ENCODE assay signal across 8 mouse cellular contexts in genomic region chr12:55492184-55492898, GRCm38 (mm10). TPM values are rescaled to one million over a fixed set of nuclear protein-coding genes. Genes with fewer than 3 reads are reported as not detected.
DNase-seq lines count a peak whose midpoint lies in the region; ATAC-seq lines count a peak whose summit lies in the region.

TSS of gene Nfkbia (minus strand) at chr12:55492647.

- peak within 1 kb of the TSS; percentile 67 for H3K4me2 ChIP-seq in embryonic facial prominence, embryonic 12.5 days (replicated peaks)
- H3K4me2 ChIP-seq in midbrain, embryonic 12.5 days (replicated peaks), result peak within 1 kb of the TSS; percentile 79

- ATAC-seq in embryonic facial prominence, embryonic 12.5 days (ENCODE audit: insufficient number of reproducible peaks, insufficient read depth, low FRiP score, low TSS enrichment), result peak; percentile 87
- ATAC-seq in midbrain, embryonic 12.5 days (ENCODE audit: low FRiP score, low read depth), result peak; percentile 91

- H3K27ac ChIP-seq in embryonic facial prominence, embryonic 12.5 days, result peak within 1 kb of the TSS; percentile 99
- H3K27ac ChIP-seq in limb, embryonic 10.5 days, result peak within 1 kb of the TSS; percentile 98
- peak within 1 kb of the TSS; percentile 97 for H3K27ac ChIP-seq in midbrain, embryonic 12.5 days (replicated peaks)

- no peaks in the 10 kb centered on the region for H3K27me3 ChIP-seq in embryonic facial prominence, embryonic 12.5 days
- H3K27me3 ChIP-seq in limb, embryonic 10.5 days (ENCODE audit: low read depth, poor library complexity, severe bottlenecking), result no peaks in the 10 kb centered on the region
- H3K27me3 ChIP-seq in midbrain, embryonic 12.5 days, result no peaks in the 10 kb centered on the region

- H3K36me3 ChIP-seq in embryonic facial prominence, embryonic 12.5 days, result peaks cover 31% of the 10 kb centered on the region
- peaks cover 38% of the 10 kb centered on the region for H3K36me3 ChIP-seq in limb, embryonic 10.5 days
- H3K36me3 ChIP-seq in midbrain, embryonic 12.5 days, result peaks cover 30% of the 10 kb centered on the region

- WGBS in embryonic facial prominence, embryonic 12.5 days, result 1% methylated on average over 56 of the region's 58 CpGs
- under 1% methylated on average over 58 of the region's 58 CpGs for WGBS in limb, embryonic 10.5 days
- WGBS in midbrain, embryonic 12.5 days, result 0% methylated on average over 37 of the region's 58 CpGs

- peak within 1 kb of the TSS; percentile 79 for H3K9ac ChIP-seq in embryonic facial prominence, embryonic 12.5 days
- H3K9ac ChIP-seq in midbrain, embryonic 12.5 days (replicated peaks), result peak within 1 kb of the TSS; percentile 81

- no peaks in the 10 kb centered on the region for H3K9me3 ChIP-seq in embryonic facial prominence, embryonic 12.5 days
- H3K9me3 ChIP-seq in limb, embryonic 10.5 days (replicated peaks), result no peaks in the 10 kb centered on the region
- no peaks in the 10 kb centered on the region for H3K9me3 ChIP-seq in midbrain, embryonic 12.5 days

- DNase-seq in 3134 (ENCODE audit: extremely low read depth, insufficient read length, low spot score), result peak; percentile 94
- peak; percentile 97 for DNase-seq in adrenal gland, postnatal 36 days
- DNase-seq in heart, adult 11 months, result peak; percentile 100
- peak; percentile 96 for DNase-seq in kidney, adult 18-20 months
- peak; percentile 93 for DNase-seq in limb, embryonic 10.5 days (ENCODE audit: low spot score)
- peak; percentile 95 for DNase-seq in skeletal muscle tissue, adult 2 months (ENCODE audit: low read depth, low spot score)

- peak within 1 kb of the TSS; percentile 62 for H3K4me3 ChIP-seq in embryonic facial prominence, embryonic 12.5 days
- H3K4me3 ChIP-seq in limb, embryonic 10.5 days, result peak within 1 kb of the TSS; percentile 77
- H3K4me3 ChIP-seq in midbrain, embryonic 12.5 days, result peak within 1 kb of the TSS; percentile 91

- H3K4me1 ChIP-seq in embryonic facial prominence, embryonic 12.5 days, result peaks cover 21% of the 10 kb centered on the region
- H3K4me1 ChIP-seq in limb, embryonic 10.5 days, result peaks cover 27% of the 10 kb centered on the region
- peaks cover 14% of the 10 kb centered on the region for H3K4me1 ChIP-seq in midbrain, embryonic 12.5 days

RNA-seq across cellular contexts. Expression of gene Nfkbia, which starts in this region (rescaled TPM):
- 100 to 1,000 TPM in 1 of 2 experiments, 10 to 100 TPM in 1; 98.9 to 111 TPM for total RNA-seq in adrenal gland, postnatal 36 days (2021)
- 76.8 and 78.3 TPM in 2 replicates for polyA plus RNA-seq in embryonic facial prominence, embryonic 12.5 days (2016; fragmentation: Nextera tagmentation; extraction: Ambion mirVana)
- polyA plus RNA-seq in limb, embryonic 10.5 days (2016; fragmentation: Nextera tagmentation; extraction: Ambion mirVana), result 38.0 and 56.9 TPM in 2 replicates
- 35.7 and 40.4 TPM in 2 replicates for polyA plus RNA-seq in midbrain, embryonic 12.5 days (2016; fragmentation: Nextera tagmentation; extraction: Ambion mirVana)

Comparison
In these comparisons a context has a peak if more than half of its experiments do, and no peak if none do; other contexts are left out.
1. Peak in every context shown above with its lines: DNase-seq, ATAC-seq, H3K4me3 ChIP-seq and H3K27ac ChIP-seq.